Mouse (Mus musculus) MEL (cell line): ENCODE measurements at regions not wholly inside any gene's neighbourhood (a gene's known extent, or its start where the extent isn't known, plus 50 kb on each side); places are given as distances from the start of the nearest gene placed in this dataset.

Experiments
- DNase-seq: peaks from one replicate; pipeline ENCODE4 v3.0.0; 2011; ENCODE audit warnings: low read depth, low spot score
- H3K27ac ChIP-seq: 2 replicates; pipeline ENCODE4 v1.5.1; 2012; ENCODE audit warnings: low read depth, mild to moderate bottlenecking, control low read depth, low read length, moderate library complexity; ENCODE audit not compliant: control insufficient read depth
- H3K27me3 ChIP-seq, 2 experiments: fragments of 150-350 bp in 1 of 2; sonication (generic) in 1 of 2; 2 replicates each; pipeline ENCODE4 v1.6.1; 2012; ENCODE audit warnings: low read length in 2 of 2, mild to moderate bottlenecking in 2 of 2, improper control_type of control experiment in 1 of 2, moderate library complexity in 1 of 2; ENCODE audit not compliant: insufficient read depth in 2 of 2, control insufficient read depth in 1 of 2
- H3K36me3 ChIP-seq, 2 experiments: 2 replicates each; pipeline ENCODE4 v1.6.1; 2012 to 2014; ENCODE audit warnings: low read length in 2 of 2, improper control_type of control experiment in 1 of 2, inconsistent platforms in 1 of 2, mild to moderate bottlenecking in 1 of 2; ENCODE audit not compliant: insufficient read depth in 2 of 2, control insufficient read depth in 1 of 2
- H3K4me1 ChIP-seq, 2 experiments: fragments of 150-350 bp in 1 of 2; sonication (generic) in 1 of 2; 2 replicates each; pipeline ENCODE4 v1.6.1; 2012; ENCODE audit warnings: low read length in 2 of 2, improper control_type of control experiment in 1 of 2, mild to moderate bottlenecking in 1 of 2; ENCODE audit not compliant: insufficient read depth in 2 of 2, control insufficient read depth in 1 of 2
- H3K4me3 ChIP-seq, 2 experiments: fragments of 150-350 bp in 1 of 2; sonication (generic) in 1 of 2; 2 replicates each; pipeline ENCODE4 v1.5.1; 2012; ENCODE audit warnings: low read depth in 2 of 2, low read length in 2 of 2, mild to moderate bottlenecking in 2 of 2, moderate library complexity in 2 of 2, control low read depth in 1 of 2, improper control_type of control experiment in 1 of 2; ENCODE audit not compliant: control insufficient read depth in 1 of 2, insufficient read depth in 1 of 2
- H3K79me2 ChIP-seq: 2 replicates; pipeline ENCODE4 v1.6.1; 2012; ENCODE audit warnings: mild to moderate bottlenecking, low read length, moderate library complexity; ENCODE audit not compliant: control insufficient read depth, poor library complexity, insufficient read depth
- H3K9ac ChIP-seq: 2 replicates; pipeline ENCODE4 v1.6.1; 2012; ENCODE audit warnings: low read depth, mild to moderate bottlenecking, control low read depth, low read length, moderate library complexity; ENCODE audit not compliant: control insufficient read depth, poor library complexity, severe bottlenecking
- H3K9me3 ChIP-seq: fragments of 150-350 bp; sonication (generic); replicated peaks from 2 replicates; pipeline ENCODE4 v1.6.1; 2012; ENCODE audit warnings: mild to moderate bottlenecking, low read length, improper control_type of control experiment, moderate library complexity; ENCODE audit not compliant: insufficient read depth
- CHD1 ChIP-seq: IDR thresholded peaks from 2 replicates; pipeline ENCODE4 v1.6.1; 2012; ENCODE audit warnings: low read depth, mild to moderate bottlenecking, inconsistent platforms, low read length, improper control_type of control experiment
- CHD2 ChIP-seq: IDR thresholded peaks from 2 replicates; pipeline ENCODE4 v1.6.1; 2011; ENCODE audit warnings: low read length, improper control_type of control experiment
- E2F4 ChIP-seq: IDR thresholded peaks from 2 replicates; pipeline ENCODE4 v1.6.1; 2011; ENCODE audit warnings: low read depth, low read length, improper control_type of control experiment, borderline replicate concordance
- EP300 ChIP-seq, 2 experiments: IDR thresholded peaks; 2 replicates each; pipeline ENCODE4 v1.6.1; 2011; ENCODE audit warnings: improper control_type of control experiment in 2 of 2, low read length in 2 of 2, low read depth in 1 of 2, mild to moderate bottlenecking in 1 of 2
- ETS1 ChIP-seq: IDR thresholded peaks from 2 replicates; pipeline ENCODE4 v1.6.1; 2012; ENCODE audit warnings: low read depth, mild to moderate bottlenecking, inconsistent platforms, low read length, improper control_type of control experiment, moderate library complexity
- GABPA ChIP-seq: IDR thresholded peaks from 2 replicates; pipeline ENCODE4 v1.6.1; 2012; ENCODE audit warnings: low read depth, mild to moderate bottlenecking, inconsistent platforms, low read length, improper control_type of control experiment, moderate library complexity
- GATA1 ChIP-seq: IDR thresholded peaks from 2 replicates; pipeline ENCODE4 v1.6.1; 2011; ENCODE audit warnings: low read depth, low read length, improper control_type of control experiment
- KAT2A ChIP-seq: conservative IDR thresholded peaks from 2 replicates; pipeline ENCODE4 v1.6.1; 2012; ENCODE audit warnings: low read depth, low read length, improper control_type of control experiment, inconsistent platforms
- MAFK ChIP-seq: IDR thresholded peaks from 2 replicates; pipeline ENCODE4 v1.6.1; 2011; ENCODE audit warnings: low read depth, mild to moderate bottlenecking, low read length, improper control_type of control experiment, borderline replicate concordance
- MXI1 ChIP-seq: IDR thresholded peaks from 2 replicates; pipeline ENCODE4 v1.6.1; 2011; ENCODE audit warnings: mild to moderate bottlenecking, low read depth, low read length, improper control_type of control experiment
- MYB ChIP-seq: IDR thresholded peaks from 2 replicates; pipeline ENCODE4 v1.6.1; 2011; ENCODE audit warnings: mild to moderate bottlenecking, low read depth, low read length, improper control_type of control experiment
- NRF1 ChIP-seq: IDR thresholded peaks from 2 replicates; pipeline ENCODE4 v1.6.1; 2014; ENCODE audit warnings: low read depth, mild to moderate bottlenecking, inconsistent platforms, low read length, improper control_type of control experiment, moderate library complexity; ENCODE audit not compliant: poor library complexity, insufficient read depth, severe bottlenecking
- POLR2A ChIP-seq, 2 experiments: IDR thresholded peaks; 2 replicates each; pipeline ENCODE4 v1.6.1; 2011 to 2012; ENCODE audit warnings: low read length in 2 of 2, mild to moderate bottlenecking in 2 of 2, control low read depth in 1 of 2, improper control_type of control experiment in 1 of 2, low read depth in 1 of 2, moderate library complexity in 1 of 2; ENCODE audit not compliant: control insufficient read depth in 1 of 2, insufficient read depth in 1 of 2, poor library complexity in 1 of 2
- POLR2AphosphoS2 ChIP-seq: IDR thresholded peaks from 2 replicates; pipeline ENCODE4 v1.6.1; 2011; ENCODE audit warnings: low read length, improper control_type of control experiment
- POLR2AphosphoS5 ChIP-seq: IDR thresholded peaks from 2 replicates; pipeline ENCODE4 v1.6.1; 2012; ENCODE audit warnings: low read depth, borderline replicate concordance, mild to moderate bottlenecking, inconsistent platforms, low read length, moderate library complexity, mixed read lengths
- SMC3 ChIP-seq: IDR thresholded peaks from 2 replicates; pipeline ENCODE4 v1.6.1; 2011; ENCODE audit warnings: low read depth, low read length, improper control_type of control experiment
- TCF12 ChIP-seq: IDR thresholded peaks from 2 replicates; pipeline ENCODE4 v1.6.1; 2014; ENCODE audit warnings: low read depth, mild to moderate bottlenecking, inconsistent platforms, low read length, improper control_type of control experiment, moderate library complexity
- UBTF ChIP-seq: IDR thresholded peaks from 2 replicates; pipeline ENCODE4 v1.6.1; 2012; ENCODE audit warnings: low read depth, mild to moderate bottlenecking, inconsistent platforms, low read length, improper control_type of control experiment, moderate library complexity, borderline replicate concordance; ENCODE audit not compliant: insufficient read depth
- USF2 ChIP-seq, 2 experiments: IDR thresholded peaks; 2 replicates each; pipeline ENCODE4 v1.6.1; 2011 to 2012; ENCODE audit warnings: improper control_type of control experiment in 2 of 2, low read length in 2 of 2, borderline replicate concordance in 1 of 2, inconsistent platforms in 1 of 2, low read depth in 1 of 2, mild to moderate bottlenecking in 1 of 2; ENCODE audit not compliant: insufficient read depth in 1 of 2
- ZC3H11A ChIP-seq: IDR thresholded peaks from 2 replicates; pipeline ENCODE4 v1.6.1; 2012; ENCODE audit warnings: low read depth, mild to moderate bottlenecking, inconsistent platforms, low read length, improper control_type of control experiment
- ZKSCAN1 ChIP-seq: IDR thresholded peaks from 2 replicates; pipeline ENCODE4 v1.6.1; 2012; ENCODE audit warnings: low read depth, mild to moderate bottlenecking, inconsistent platforms, low read length, improper control_type of control experiment, moderate library complexity
- ZNF384 ChIP-seq: IDR thresholded peaks from 2 replicates; pipeline ENCODE4 v1.6.1; 2012; ENCODE audit warnings: low read depth, mild to moderate bottlenecking, inconsistent platforms, low read length, improper control_type of control experiment

GRCm38 (mm10) chr14:111297796-111298195 is 377.1 kb upstream of the Slitrk5 start:
- peak; percentile 42 for DNase-seq
- TF ChIP-seq MYB (no peak), CHD2 (no peak), MXI1 (no peak), MAFK (no peak), POLR2A (IDR thresholded peaks at IDR 0.05; ENCODE audit: control insufficient read depth in 1 of 2, insufficient read depth in 1 of 2, low read depth in 1 of 2, low read length in 2 of 2, poor library complexity in 1 of 2) (no peak), TCF12 (peak; percentile 69), ETS1 (no peak), ZNF384 (peak; percentile 74), CHD1 (no peak), GABPA (no peak), UBTF (no peak), POLR2AphosphoS2 (no peak), E2F4 (no peak), ZKSCAN1 (no peak), KAT2A (no peak), NRF1 (no peak), ZC3H11A (no peak), GATA1 (peak; percentile 47; the same call in 1 of the 2 replicates), USF2 (IDR thresholded peaks at IDR 0.05; ENCODE audit: borderline replicate concordance in 1 of 2, insufficient read depth in 1 of 2, low read depth in 1 of 2, low read length in 2 of 2) (no peak), EP300 (IDR thresholded peaks at IDR 0.05; ENCODE audit: low read depth in 1 of 2, low read length in 2 of 2) (peak; percentile 51 to 60; a peak in 2 of 4 replicates), POLR2AphosphoS5 (no peak)
- Histone ChIP-seq H3K36me3 (peaks cover 0 to 5% of the 10 kb centered on the region in 2 experiments; a peak in 2 of 4 replicates), H3K4me3 (no peak overlapping the region), H3K27me3 (no peaks in the 10 kb centered on the region), H3K27ac (no peak overlapping the region), H3K79me2 (no peaks in the 10 kb centered on the region), H3K4me1 (peaks cover 0 to 5% of the 10 kb centered on the region in 2 experiments; a peak in 2 of 4 replicates), H3K9me3 (no peaks in the 10 kb centered on the region), H3K9ac (no peak overlapping the region)

- H3K79me2 ChIP-seq: no peaks in the 10 kb centered on the region
- no peak for TF ChIP-seq TCF12
- TF ChIP-seq NRF1: no peak
- no peak for TF ChIP-seq SMC3
- TF ChIP-seq CHD1: no peak
- no peak for TF ChIP-seq ZNF384
- TF ChIP-seq, all 39 proteins: peak for 0
- Histone ChIP-seq H3K36me3 (no peaks in the 10 kb centered on the region), H3K9ac (no peak overlapping the region), H3K9me3 (no peaks in the 10 kb centered on the region), H3K27ac (no peak overlapping the region), H3K4me1 (no peaks in the 10 kb centered on the region), H3K27me3 (no peaks in the 10 kb centered on the region), H3K4me3 (no peak overlapping the region)
- no peak for DNase-seq
These were observed 344.3 kb upstream of the Slitrk5 start for GRCm38 (mm10) chr14:111330570-111330969.
